Mouse (Mus musculus) thymus, adult 2 months (tissue): ENCODE measurements around the gene Snrk.

Source experiments
- CTCF ChIP-seq: fragments of 200-500 bp; IDR thresholded peaks from 2 replicates; pipeline ENCODE4 v1.5.1; 2012; ENCODE audit warnings: mild to moderate bottlenecking, control low read depth, low read length, moderate library complexity, borderline replicate concordance; ENCODE audit not compliant: control insufficient read depth, poor library complexity, insufficient read depth; ENCODE audit errors: extremely low read depth
- POLR2A ChIP-seq: fragments of 200-500 bp; IDR thresholded peaks from 2 replicates; pipeline ENCODE4 v1.6.1; 2012; ENCODE audit warnings: mild to moderate bottlenecking, low read length, control low read depth, moderate library complexity; ENCODE audit not compliant: control insufficient read depth, poor library complexity, insufficient read depth; ENCODE audit errors: extremely low read depth

DNA sequence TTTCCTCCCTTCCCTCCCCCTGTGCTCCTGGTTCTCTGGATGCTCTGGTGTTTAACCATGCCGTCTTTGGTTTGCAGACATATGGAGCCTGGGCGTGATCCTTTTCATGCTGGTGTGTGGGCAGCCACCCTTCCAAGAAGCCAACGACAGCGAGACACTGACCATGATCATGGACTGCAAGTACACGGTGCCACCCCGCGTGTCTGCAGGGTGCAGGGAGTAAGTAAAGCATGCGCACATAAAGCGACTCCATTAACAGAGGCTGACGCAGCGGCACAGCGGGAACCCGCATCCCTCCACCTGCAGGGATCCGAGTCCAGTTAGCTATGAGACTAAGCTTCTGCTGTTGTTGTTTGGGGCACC lies 40.0 kb downstream of the Snrk start:
- TF ChIP-seq CTCF (no peak), POLR2A (no peak)
